Mouse (Mus musculus) cerebellum, adult 2 months (tissue): ENCODE data around the gene Bbs9.

Experiments
- CTCF ChIP-seq: fragments of 200-500 bp; IDR thresholded peaks from 2 replicates; pipeline ENCODE4 v1.5.1; 2011; ENCODE audit warnings: low read depth, mild to moderate bottlenecking, control low read depth, low read length, moderate library complexity, borderline replicate concordance; ENCODE audit not compliant: insufficient read depth
- POLR2A ChIP-seq: fragments of 200-500 bp; IDR thresholded peaks from 2 replicates; pipeline ENCODE4 v1.6.1; 2011; ENCODE audit warnings: low read length, control low read depth, borderline replicate concordance; ENCODE audit not compliant: insufficient read depth

DNA sequence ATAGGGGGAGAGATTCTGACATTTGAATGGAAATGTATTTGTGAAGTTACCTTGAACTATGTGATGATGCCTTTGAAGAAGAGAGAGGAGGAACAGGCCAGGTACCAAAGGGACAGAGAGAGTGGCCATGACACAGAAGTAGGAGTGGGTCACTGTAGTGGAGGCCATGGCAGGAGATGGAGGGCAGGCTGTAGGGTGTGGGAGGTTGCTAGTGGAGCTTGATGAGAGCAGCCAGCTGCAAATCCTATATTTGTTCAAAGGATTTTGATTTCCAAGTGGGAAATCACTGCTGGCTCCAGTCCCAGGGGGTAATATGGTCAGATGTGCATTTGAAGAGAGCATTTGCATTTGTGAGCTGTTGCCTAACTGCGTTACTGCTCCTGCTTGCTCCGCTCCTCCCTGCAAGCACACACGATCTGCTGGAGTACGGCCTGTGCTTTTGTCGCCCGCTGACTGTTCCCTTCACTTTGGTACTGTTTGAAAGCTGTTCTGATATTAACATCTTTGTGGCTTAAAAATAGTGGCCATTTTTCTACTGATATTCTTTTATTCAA, 137.8 kb downstream of the Bbs9 start:
- TF ChIP-seq POLR2A (no peak), CTCF (no peak)
